Mouse (Mus musculus): ENCODE results near the gene Ccdc33.

GRCm38 (mm10) chr9:58086203-58086602, 32.4 kb downstream of the Ccdc33 start:
- TF ChIP-seq POLR2A (IDR thresholded peaks at IDR 0.05; ENCODE audit: extremely low read depth, insufficient read depth, low read length), result no peak
- TF ChIP-seq CTCF (IDR thresholded peaks at IDR 0.05; ENCODE audit: low read depth, low read length), result no peak
